Mouse (Mus musculus) spleen, postnatal 14 days (tissue): ENCODE measurements at regions not wholly inside any gene's neighbourhood (a gene's known extent, or its start where the extent isn't known, plus 50 kb on each side); places are given as distances from the start of the nearest gene placed in this dataset.

ENCODE experiments used
- DNase-seq, 2 experiments: peaks; one replicate each; pipeline ENCODE4 v3.0.0; 2021 to 2022; ENCODE audit warnings: low spot score in 2 of 2

DNA sequence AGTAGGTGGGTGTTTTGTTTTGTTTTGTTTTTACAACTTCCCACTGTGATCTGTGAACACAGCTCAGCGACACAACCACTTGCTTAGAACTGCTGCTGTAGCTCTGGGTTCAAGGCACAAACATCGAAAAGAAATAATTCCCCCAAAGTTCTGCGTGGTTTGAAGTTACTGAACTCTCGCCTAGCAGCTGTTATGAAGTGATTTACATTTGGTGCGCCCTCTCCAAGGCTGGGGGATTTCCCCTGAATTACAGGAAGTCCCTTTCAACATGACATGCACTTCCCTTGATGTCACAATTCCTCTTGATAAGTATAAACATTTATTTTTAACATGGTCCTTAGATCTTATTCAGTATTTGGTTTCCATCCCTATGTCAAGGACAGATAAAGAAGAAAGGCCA, 336.3 kb upstream of the Adgrl2 start:
- peak in 1 of 2 experiments; percentile 10 for DNase-seq

- no peak for DNase-seq
Measured at GRCm38 (mm10) chr3:149324088-149324487, 333.7 kb upstream of the Adgrl2 start.

DNA sequence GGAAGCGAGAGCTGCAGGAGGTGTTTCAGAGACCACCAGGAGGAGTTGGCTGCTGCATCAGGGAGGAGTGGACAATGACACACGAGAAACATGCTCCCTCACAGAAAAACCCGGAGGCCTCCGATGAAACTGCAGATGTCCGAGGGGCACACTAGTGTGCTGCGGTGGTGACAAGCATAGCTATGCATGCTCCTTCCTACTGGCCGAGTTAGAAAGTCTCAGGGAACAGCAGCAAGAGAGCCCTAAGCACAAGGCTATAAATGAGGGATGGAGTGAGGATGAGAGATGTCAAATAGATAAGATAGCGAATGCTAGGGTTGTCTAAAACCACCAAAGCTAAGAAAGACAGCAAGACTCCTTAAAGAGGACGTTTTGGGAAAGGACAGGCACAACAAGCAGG, 328.4 kb upstream of the Adgrl2 start:
- no peak for DNase-seq

DNA sequence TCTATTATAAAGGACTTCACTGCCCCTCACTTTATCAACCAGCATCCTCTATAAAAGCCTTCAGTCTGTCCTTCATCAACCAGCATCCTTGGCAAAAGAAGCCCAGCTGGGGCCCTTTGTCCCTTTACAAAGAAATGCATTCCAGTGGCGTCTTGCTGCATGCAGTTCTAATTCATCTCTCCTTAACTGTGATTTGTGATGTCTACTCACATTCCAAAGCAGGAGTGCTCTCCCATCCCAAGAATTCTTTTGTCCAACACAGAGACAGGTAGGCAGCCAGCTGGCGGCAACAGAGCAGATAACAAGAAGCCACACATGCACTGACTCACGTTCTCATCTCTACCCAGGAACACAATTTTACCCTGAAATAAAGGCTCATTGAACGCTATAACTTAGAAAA, 323.9 kb upstream of the Adgrl2 start:
- DNase-seq, result no peak

DNA sequence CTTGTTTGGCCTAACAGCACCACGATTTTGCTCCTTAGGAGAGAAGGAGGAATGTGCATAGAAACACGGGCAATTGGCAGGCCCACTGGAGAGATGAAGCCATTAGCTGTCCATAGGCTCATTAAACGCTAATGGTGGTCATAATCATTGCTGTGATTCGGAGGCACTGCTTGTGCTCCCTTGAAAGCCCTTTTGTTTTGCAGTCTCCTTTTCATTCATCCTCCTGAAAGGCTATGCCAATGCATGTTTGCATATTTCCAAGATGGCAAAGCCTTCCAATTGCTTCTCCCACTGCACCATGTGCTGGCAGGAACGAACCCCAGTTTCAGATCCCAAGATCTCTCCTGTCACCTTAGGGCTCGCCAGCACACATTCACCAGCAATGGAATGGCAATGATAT, 322.9 kb upstream of the Adgrl2 start:
- DNase-seq, result no peak

GRCm38 (mm10) chr3:149311576-149311975, 321.2 kb upstream of the Adgrl2 start:
- no peak for DNase-seq

DNA sequence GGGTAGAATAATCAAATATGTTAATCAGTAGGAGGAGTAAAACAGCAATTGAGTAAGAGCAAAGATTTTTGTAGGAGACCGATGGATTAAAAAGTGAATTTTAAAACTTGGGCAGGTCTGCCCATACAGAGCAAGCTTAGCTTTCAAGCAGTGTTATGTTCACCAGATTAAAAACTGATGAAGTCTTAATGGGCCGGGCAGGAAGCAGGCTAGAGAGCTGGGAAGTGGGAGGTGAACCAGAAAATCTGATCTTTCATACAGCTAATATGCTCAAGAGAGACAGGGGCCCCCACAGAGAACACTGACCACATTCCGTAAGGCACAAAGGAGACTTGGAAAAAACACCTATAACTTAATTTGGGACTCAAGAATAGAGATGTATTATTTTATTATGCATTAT, 316.4 kb upstream of the Adgrl2 start:
- no peak for DNase-seq

GRCm38 (mm10) chr3:149306291-149306690, 315.9 kb upstream of the Adgrl2 start:
- no peak for DNase-seq

DNA sequence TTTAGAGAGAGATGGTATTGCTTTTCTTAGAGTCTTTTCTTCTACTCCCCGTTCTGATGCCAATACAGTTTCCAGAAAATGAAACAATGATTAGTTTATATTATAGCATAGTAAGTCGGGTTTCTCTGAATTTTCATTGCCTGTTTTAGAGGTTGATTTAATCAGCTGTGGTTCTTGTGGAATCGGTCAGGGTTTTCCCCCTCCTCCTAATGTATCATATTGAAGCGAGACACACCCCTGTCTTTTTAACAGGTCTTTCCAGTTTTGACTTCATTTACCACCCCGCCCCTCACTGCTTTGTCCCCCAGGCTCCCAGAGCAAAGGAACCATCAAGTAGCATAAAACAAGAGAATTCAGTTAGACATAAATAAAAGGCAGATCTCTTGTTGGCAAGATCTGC, 315.1 kb upstream of the Adgrl2 start:
- DNase-seq, result no peak

GRCm38 (mm10) chr3:149305011-149305413, 314.7 kb upstream of the Adgrl2 start:
- DNase-seq, result no peak

GRCm38 (mm10) chr3:149303418-149303817, 313.1 kb upstream of the Adgrl2 start:
- DNase-seq, result no peak

DNA sequence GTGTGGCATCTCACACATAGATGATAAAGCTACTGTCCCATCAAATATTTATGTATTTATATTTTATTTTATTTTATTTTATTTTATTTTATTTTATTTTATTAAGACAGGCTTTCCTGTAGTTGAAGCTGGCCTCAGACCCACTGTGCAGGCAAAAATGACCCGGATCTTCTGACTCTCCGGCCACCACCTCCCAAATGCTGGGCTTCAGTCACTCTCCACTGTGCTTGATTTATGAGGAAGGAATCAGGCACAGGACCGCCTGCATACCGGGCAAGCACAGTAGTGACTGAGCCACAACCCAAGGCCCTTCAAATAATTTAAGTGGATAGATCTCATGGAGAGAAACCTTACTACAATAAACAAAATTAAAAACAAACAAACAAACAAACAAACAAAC, 309.6 kb upstream of the Adgrl2 start:
- no peak for DNase-seq

DNA sequence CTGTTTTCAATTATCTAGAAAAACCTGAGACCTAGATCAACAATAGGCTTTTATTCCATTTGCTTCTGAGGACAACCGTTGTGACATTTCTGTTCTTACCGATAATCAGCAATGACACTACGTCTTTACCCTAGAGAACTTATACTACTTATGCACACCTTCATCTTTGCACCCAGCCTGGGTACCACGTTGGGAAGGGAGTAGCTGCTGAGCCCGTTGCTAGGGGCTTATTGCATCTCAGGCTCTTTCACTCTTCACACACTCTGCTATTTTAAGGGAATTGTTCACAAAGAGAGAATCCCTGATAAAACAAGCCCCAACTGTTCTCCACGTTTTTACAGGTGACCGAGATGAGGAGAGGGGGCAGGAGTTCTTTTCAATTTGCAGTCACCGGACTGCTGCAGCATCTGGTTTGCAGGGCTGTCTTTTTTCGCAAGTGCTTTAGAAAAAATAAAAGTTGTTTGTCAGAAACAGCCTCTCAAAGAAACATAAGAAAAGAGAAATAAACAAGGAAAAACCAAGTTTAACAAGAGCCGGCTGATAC, 306.1 kb upstream of the Adgrl2 start:
- DNase-seq, result no peak

DNA sequence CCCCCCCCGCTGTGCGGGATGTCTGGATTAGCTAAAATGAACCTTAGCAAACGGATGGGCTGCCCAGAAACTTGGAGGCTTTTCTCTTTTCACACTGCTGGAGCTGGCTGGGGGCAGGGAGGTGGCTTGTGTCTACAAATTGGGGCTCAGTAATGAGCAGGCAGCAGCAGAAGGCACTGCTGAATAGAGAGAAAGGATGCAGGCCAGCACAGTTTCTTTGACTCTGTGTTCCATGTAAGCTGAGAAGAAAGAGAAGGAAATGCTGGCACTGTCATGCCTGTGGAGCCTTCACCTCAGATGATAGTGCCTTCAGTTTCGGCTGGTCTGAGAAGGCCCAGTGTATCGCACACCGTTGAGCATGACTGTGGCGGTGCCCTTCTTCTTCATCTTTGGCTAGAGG, 305.6 kb upstream of the Adgrl2 start:
- no peak for DNase-seq

- no peak for DNase-seq
Measured at GRCm38 (mm10) chr3:149295257-149295831, 305.0 kb upstream of the Adgrl2 start.

- no peak for DNase-seq
Measured at GRCm38 (mm10) chr3:149294445-149294844, 304.1 kb upstream of the Adgrl2 start.

GRCm38 (mm10) chr3:149292459-149292858, 302.1 kb upstream of the Adgrl2 start:
- no peak for DNase-seq

DNA sequence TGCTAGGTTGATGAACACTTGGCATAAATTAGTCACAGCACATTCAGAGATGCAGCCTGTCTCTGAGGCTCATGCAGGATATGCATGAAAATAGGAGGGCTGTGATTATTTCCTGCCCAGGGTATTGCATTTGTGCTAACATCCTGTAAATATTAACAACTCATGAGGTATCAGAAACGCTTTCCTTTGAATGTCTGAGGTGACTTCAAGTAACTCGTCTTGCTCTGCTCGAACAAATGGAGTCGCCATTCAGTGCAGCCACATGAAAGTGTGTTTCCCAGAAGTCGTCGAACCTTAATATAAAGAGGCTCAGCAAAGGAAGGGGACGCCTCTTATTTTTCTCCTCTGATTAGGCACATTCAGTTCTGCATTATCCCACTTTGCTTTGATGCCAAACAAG, 301.1 kb upstream of the Adgrl2 start:
- no peak for DNase-seq

DNA sequence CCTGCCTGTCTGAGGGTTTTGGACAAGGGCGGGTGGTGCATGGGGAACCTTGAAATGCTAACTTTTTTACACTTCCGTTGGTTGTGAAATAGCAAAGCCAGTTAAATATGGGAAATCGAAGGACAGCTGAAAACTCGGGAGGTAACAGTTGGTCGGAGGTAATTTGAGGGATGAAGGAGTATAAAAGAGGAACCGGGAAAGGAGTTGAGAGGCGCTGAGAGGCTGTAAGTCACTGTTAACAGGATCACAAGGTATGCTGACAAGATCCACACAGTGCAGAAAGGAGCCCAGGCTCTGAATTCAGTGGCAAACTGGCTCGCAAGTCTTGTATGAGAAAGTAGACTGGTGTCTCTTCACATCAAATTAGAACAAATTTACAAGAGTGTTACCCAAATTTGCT, 299.9 kb upstream of the Adgrl2 start:
- DNase-seq, result no peak

GRCm38 (mm10) chr3:149287080-149287479, 296.7 kb upstream of the Adgrl2 start:
- DNase-seq, result no peak

GRCm38 (mm10) chr3:149284976-149285375, 294.6 kb upstream of the Adgrl2 start:
- no peak for DNase-seq

- DNase-seq, result no peak
Measured at GRCm38 (mm10) chr3:149280807-149281789, 290.7 kb upstream of the Adgrl2 start.

GRCm38 (mm10) chr3:149279338-149279737, 289.0 kb upstream of the Adgrl2 start:
- no peak for DNase-seq
